Mouse (Mus musculus): Measurements from ENCODE around the gene Gm10718.
"Not testable (repeated sequence)": the region's sequence is repeated elsewhere in the genome, so short reads cannot be mapped to it uniquely, and the experiment has no call there.

Gene Gm10718

GRCm38 (mm10) chr9:3025653-3026052 lies 2.3 kb downstream of the Gm10718 start:
- not testable (repeated sequence) for DNase-seq (ENCODE audit: low spot score)

DNA sequence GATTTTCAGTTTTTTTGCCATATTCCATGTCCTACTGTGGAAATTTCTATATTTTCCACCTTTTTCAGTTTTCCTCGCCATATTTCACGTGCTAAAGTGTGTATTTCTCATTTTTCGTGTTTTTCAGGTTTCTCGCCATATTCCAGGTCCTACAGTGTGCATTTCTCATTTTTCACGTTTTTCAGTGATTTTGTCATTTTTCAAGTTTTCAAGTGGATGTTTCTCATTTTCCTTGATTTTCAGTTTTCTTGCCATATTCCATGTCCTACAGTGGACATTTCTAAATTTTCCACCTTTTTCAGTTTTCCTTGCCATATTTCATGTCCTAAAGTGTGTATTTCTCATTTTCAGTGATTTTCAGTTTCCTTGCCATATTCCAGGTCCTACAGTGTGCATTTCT lies 2.8 kb downstream of the Gm10718 start:
- not testable (repeated sequence) for DNase-seq (ENCODE audit: low spot score)

GRCm38 (mm10) chr9:3026741-3027140 lies 3.4 kb downstream of the Gm10718 start:
- DNase-seq (ENCODE audit: low spot score), result not testable (repeated sequence)

GRCm38 (mm10) chr9:3027200-3027599 lies 3.9 kb downstream of the Gm10718 start:
- DNase-seq (ENCODE audit: low spot score), result peak; percentile 57

DNA sequence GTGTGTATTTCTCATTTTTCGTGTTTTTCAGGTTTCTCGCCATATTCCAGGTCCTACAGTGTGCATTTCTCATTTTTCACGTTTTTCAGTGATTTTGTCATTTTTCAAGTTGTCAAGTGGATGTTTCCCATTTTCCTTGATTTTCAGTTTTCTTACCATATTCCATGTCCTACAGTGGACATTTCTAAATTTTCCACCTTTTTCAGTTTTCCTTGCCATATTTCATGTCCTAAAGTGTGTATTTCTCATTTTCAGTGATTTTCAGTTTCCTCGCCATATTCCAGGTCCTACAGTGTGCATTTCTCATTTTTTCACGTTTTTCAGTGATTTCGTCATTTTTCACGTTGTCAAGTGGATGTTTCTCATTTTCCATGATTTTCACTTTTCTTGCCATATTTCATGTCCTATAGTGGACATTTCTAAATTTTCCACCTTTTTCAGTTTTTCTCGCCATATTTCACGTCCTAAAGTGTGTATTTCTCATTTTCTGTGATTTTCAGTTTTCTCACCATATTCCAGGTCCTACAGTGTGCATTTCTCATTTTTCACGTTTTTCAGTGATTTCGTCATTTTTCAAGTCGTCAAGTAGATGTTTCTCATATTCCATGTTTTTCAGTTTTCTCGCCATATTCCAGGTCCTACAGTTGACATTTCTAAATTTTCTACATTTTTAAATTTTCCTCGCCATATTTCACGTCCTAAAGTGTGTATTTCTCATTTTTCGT lies 6.1 kb downstream of the Gm10718 start:
- not testable (repeated sequence) for DNase-seq (ENCODE audit: low spot score)

- peak; percentile 82 for DNase-seq (ENCODE audit: low spot score)
Observed at GRCm38 (mm10) chr9:3030677-3031318, 7.5 kb downstream of the Gm10718 start.

GRCm38 (mm10) chr9:3034299-3034698 lies 11.0 kb downstream of the Gm10718 start, which contains the start of gene Gm17535:
Gene Gm17535, plus strand, starts transcription at chr9:3034599.
- DNase-seq (ENCODE audit: low spot score), result not testable (repeated sequence)

- DNase-seq (ENCODE audit: low spot score), result not testable (repeated sequence)
Observed at GRCm38 (mm10) chr9:3036577-3036976, 13.2 kb downstream of the Gm10718 start, which contains the start of gene Gm10715. Gene Gm10715, plus strand, starts transcription at chr9:3036877.

DNA sequence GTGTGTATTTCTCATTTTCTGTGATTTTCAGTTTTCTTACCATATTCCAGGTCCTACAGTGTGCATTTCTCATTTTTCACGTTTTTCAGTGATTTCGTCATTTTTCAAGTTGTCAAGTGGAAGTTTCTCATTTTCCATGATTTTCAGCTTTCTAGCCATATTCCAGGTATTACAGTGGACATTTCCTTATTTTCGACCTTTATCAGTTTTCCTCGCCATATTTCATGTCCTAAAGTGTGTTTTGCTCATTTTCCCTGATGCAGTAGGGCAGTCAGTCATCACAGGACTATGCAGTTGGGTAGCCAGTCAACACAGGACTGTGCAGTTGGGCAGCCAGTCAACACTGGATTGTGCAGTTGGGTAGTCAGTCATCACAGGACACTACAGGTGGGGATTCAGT lies 14.8 kb downstream of the Gm10718 start:
- peak; percentile 1 for DNase-seq (ENCODE audit: low spot score)
